Mouse (Mus musculus) midbrain, postnatal 0 days (tissue): ENCODE data around the gene Slc6a2. TPM values are rescaled to one million over a fixed set of nuclear protein-coding genes. Genes with fewer than 3 reads are reported as not detected.
A peak's percentile ranks its signal among the peaks of the same experiment; 100 is the strongest.

Experiments used
- ATAC-seq: fragments of 200-750 bp; cut with Nextera tagmentation; 2 replicates; pipeline ENCODE4 v1.8.0; 2017; ENCODE audit warnings: moderate number of reproducible peaks, mild to moderate bottlenecking, moderate TSS enrichment, moderate library complexity; ENCODE audit not compliant: low FRiP score
- DNase-seq: peaks from one replicate; pipeline ENCODE4 v3.0.0-alpha.2; 2015; ENCODE audit warnings: low spot score
- H3K27ac ChIP-seq: fragments of 300-500 bp; sonication (generic); 2 replicates; pipeline ENCODE4 v1.5.1; 2014; ENCODE audit warnings: low read depth, mild to moderate bottlenecking, low read length, mixed read lengths
- H3K27me3 ChIP-seq: fragments of 300-500 bp; sonication (generic); 2 replicates; pipeline ENCODE4 v1.6.1; 2014; ENCODE audit warnings: low read length, control low read depth, mixed read lengths; ENCODE audit not compliant: insufficient read depth
- H3K36me3 ChIP-seq: fragments of 300-500 bp; sonication (generic); 2 replicates; pipeline ENCODE4 v1.6.1; 2014; ENCODE audit warnings: low read length, control low read depth, mixed read lengths; ENCODE audit not compliant: insufficient read depth
- H3K4me1 ChIP-seq: fragments of 300-500 bp; sonication (generic); 2 replicates; pipeline ENCODE4 v1.6.1; 2014; ENCODE audit warnings: mild to moderate bottlenecking, control low read depth, antibody characterized with exemption, low read length, mixed read lengths; ENCODE audit not compliant: insufficient read depth
- H3K4me2 ChIP-seq: fragments of 300-500 bp; sonication (generic); 2 replicates; pipeline ENCODE4 v1.6.1; 2014; ENCODE audit warnings: low read depth, mild to moderate bottlenecking, low read length, mixed read lengths; ENCODE audit not compliant: poor library complexity, severe bottlenecking
- H3K4me3 ChIP-seq: fragments of 300-500 bp; sonication (generic); 2 replicates; pipeline ENCODE4 v1.5.1; 2014; ENCODE audit warnings: low read depth, mild to moderate bottlenecking, low read length, moderate library complexity
- H3K9ac ChIP-seq: fragments of 300-500 bp; sonication (generic); replicated peaks from 2 replicates; pipeline ENCODE4 v1.6.1; 2014; ENCODE audit warnings: mild to moderate bottlenecking, low read length, moderate library complexity, mixed read lengths; ENCODE audit not compliant: poor library complexity, severe bottlenecking
- H3K9me3 ChIP-seq: fragments of 300-500 bp; sonication (generic); 2 replicates; pipeline ENCODE4 v1.6.1; 2016; ENCODE audit warnings: low read length, control low read depth
- CTCF ChIP-seq: IDR thresholded peaks from 2 replicates; pipeline ENCODE4 v1.5.1; 2016; ENCODE audit warnings: antibody characterized with exemption, mild to moderate bottlenecking
- WGBS: fragments of 180-500 bp; shearing (Covaris S2); extraction: QIAGEN DNeasy Blood & Tissue Kit; methylation state at CpG from one replicate; pipeline ENCODE4 v1.1.7; 2014; 5-methylcytosine and 5-hydroxymethylcytosine counted together
- microRNA-seq: library from miRNA; unstranded; fragments of <30 nt; microRNA quantifications from one replicate; pipeline ENCODE4, GENCODE M21; 2016; ENCODE audit warnings: borderline number of aligned reads
- polyA plus RNA-seq: library from polyadenylated mRNA; unstranded; fragments of >200 nt; fragmentation: Nextera tagmentation; extraction: Ambion mirVana; gene quantifications from 2 replicates; pipeline ENCODE4 v1.2.1, GENCODE M21; 2015
- total RNA-seq: library from RNA; depleted of rRNA; stranded (reverse); fragments of >200 nt; gene quantifications from 2 replicates; pipeline ENCODE4 v1.2.3, GENCODE M21; 2014; rRNA removed

The Slc6a2 gene
- total and polyA plus RNA-seq, 2 experiments from 2014 or later, result 0.14 to 7.6 TPM

GRCm38 (mm10) chr8:93048510-93049416 lies 88.9 kb downstream of the Slc6a2 start:
- DNase-seq (no peak), ATAC-seq (no peak)
- Histone ChIP-seq H3K9me3 (no peaks in the 10 kb centered on the region), H3K27me3 (no peaks in the 10 kb centered on the region), H3K27ac (no peak overlapping the region), H3K4me1 (no peaks in the 10 kb centered on the region), H3K4me2 (no peak overlapping the region), H3K9ac (no peak overlapping the region), H3K4me3 (no peak overlapping the region), H3K36me3 (no peaks in the 10 kb centered on the region)
- 70% methylated on average over 4 of the region's 4 CpGs for WGBS
- peak; percentile 38 for TF ChIP-seq CTCF

Small RNA genes lying within 50 kb of the gene (microRNA-seq; reads per million reads assigned to microRNA genes)
- gene Gm22151, result not detected

Other genes with a start within 250 kb of the Slc6a2 start
- gene Mmp2, start 132.8 kb upstream of the Slc6a2 start, total RNA-seq, result 16.1 and 19.2 TPM in 2 replicates
- gene Mmp2, start 132.8 kb upstream of the Slc6a2 start, polyA plus RNA-seq, result 14.8 and 16.5 TPM in 2 replicates
- 5.0 and 6.2 TPM in 2 replicates for gene Lpcat2, start 104.7 kb upstream of the Slc6a2 start, total RNA-seq
- 8.9 and 11.2 TPM in 2 replicates for gene Lpcat2, start 104.7 kb upstream of the Slc6a2 start, polyA plus RNA-seq
- 1.7 and 3.9 TPM in 2 replicates for gene Capns2, start 58.7 kb upstream of the Slc6a2 start, total RNA-seq
- gene Capns2, start 58.7 kb upstream of the Slc6a2 start, polyA plus RNA-seq, result 0.26 and 0.45 TPM in 2 replicates
- not detected in 2 replicates for gene Ces1a, start 88.1 kb downstream of the Slc6a2 start, total RNA-seq
- gene Ces1a, start 88.1 kb downstream of the Slc6a2 start, polyA plus RNA-seq, result 0.09 TPM in 1 of 2 replicates, not detected in the other
- gene Ces1b, start 119.9 kb downstream of the Slc6a2 start, total RNA-seq, result not detected in 2 replicates
- gene Ces1b, start 119.9 kb downstream of the Slc6a2 start, polyA plus RNA-seq, result not detected in 2 replicates
- not detected in 2 replicates for gene Ces1c, start 171.2 kb downstream of the Slc6a2 start, total RNA-seq
- not detected in 2 replicates for gene Ces1c, start 171.2 kb downstream of the Slc6a2 start, polyA plus RNA-seq
- gene Ces1d, start 237.8 kb downstream of the Slc6a2 start, total RNA-seq, result 0.22 and 0.33 TPM in 2 replicates
- gene Ces1d, start 237.8 kb downstream of the Slc6a2 start, polyA plus RNA-seq, result 0.17 and 0.18 TPM in 2 replicates